Mouse (Mus musculus): ENCODE data around the gene Taf9b. TPM values are rescaled to one million over a fixed set of nuclear protein-coding genes. Genes with fewer than 3 reads are reported as not detected.
"Not testable (repeated sequence)": the region's sequence is repeated elsewhere in the genome, so short reads cannot be mapped to it uniquely, and the experiment has no call there.

The Taf9b gene
- 10 to 100 TPM; 21.9 to 22.3 TPM for total RNA-seq (2021)

GRCm38 (mm10) chrX:106221058-106221457, at the start of gene Taf9b:
Gene Taf9b, minus strand, starts transcription at chrX:106221158.
- intact Hi-C loops (cut with DNase I) = loop anchor here (10.0 kb wide), 1 partner anchor 164 kb away; no protein-coding TSS in a partner anchor

DNA sequence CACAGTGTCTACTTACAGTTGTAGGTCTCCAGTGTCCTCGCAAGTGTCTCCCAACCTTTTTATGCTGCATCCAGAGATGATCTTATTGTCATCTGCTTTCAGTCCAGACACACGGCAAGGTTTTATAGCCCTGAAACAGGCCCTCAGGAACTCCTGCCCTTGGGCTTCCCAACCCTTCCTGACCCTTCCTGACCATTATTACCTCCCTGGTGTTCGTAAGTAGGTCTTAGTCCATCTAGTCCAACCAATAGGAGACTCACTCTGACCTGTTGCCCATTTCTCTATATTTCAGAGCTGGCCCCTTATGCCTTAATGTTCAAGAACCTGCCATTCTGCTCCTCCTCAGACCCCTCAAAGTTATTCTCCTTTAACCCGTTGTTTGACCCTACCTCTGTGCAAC, 34.3 kb upstream of the Taf9b start, which contains the start of gene Fnd3c2:
TSS of gene Fnd3c2 (minus strand) at position 101 of the 400 bp plus-strand sequence.
- DNase-seq (ENCODE audit: low spot score in 2 of 2) = no peak
- intact Hi-C loops (cut with DNase I) = no loop called here

More at GRCm38 (mm10) chrX:106221058-106221457, at the start of gene Taf9b:
- no peak for DNase-seq (ENCODE audit: low spot score in 2 of 2)

DNA sequence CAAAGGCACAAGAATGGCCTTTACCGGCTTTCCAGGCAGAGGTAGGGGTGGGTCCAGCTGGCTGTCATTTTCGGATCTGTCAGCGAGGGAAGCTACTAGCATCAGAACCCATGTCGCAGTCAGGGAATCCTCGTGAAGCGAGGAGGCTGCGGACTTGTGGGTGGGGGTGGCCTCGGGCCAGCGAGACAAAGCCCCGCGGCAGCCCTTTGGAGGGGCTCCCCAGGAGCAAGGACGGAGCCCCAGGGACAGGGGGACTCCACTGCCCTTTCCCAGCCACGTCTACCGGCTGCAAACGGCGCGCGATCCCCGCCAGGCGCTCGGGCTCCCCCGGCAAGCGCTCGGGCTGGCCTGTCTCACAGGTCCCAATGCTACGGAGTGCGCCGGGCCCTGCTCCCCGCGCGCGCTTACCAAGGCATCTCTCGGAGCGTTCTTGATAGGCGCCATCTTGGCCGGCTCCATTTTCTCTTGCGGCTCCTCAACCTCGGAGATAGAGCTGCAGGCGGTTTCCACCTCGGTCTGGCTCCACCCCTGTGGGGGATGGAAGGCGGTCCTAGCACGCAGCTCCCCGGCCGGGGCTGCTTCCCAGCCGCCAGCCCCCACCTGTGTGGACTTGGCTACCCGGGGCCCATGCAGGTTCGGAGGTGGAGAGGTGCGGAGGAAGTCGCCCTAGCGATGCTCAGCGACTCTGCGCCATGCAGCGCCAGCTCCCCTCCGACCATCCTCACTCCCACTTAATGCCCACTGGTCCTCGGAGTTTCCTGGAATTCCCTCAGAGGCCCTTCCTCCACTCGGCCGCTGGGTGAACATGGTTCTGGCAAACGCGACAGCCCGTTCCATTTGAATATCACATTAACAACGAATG, 1.6 kb downstream of the Taf9b start:
- peak; percentile 71 to 73 for DNase-seq (ENCODE audit: low spot score in 2 of 2)
- intact Hi-C loops (cut with DNase I) = loop anchor here (10.0 kb wide), 1 partner anchor 165 kb away; no protein-coding TSS in a partner anchor

- intact Hi-C loops (cut with DNase I) = no loop called here
- DNase-seq (ENCODE audit: low spot score in 2 of 2) = no peak
Observed at GRCm38 (mm10) chrX:106209100-106209499, 11.9 kb downstream of the Taf9b start.

DNA sequence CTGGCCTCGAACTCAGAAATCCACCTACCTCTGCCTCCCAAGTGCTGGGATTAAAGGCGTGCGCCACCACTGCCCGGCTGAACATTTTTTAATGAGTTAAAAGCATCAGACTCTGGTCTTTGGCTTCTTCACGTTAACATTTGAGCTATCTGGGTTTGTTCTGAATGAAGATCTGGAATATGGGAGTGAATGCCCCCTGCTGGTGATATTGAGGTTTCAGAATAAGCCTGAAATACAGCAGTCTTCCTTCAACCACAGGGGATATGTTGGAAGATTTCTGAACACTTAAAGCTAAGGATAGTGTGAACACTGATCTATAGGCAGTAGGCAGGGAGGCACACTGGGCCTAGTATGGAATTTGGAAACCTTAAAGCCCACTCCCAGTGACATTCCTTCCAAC, 22.1 kb downstream of the Taf9b start:
- intact Hi-C loops (cut with DNase I) = no loop called here

GRCm38 (mm10) chrX:106197308-106197707, 23.6 kb downstream of the Taf9b start:
- intact Hi-C loops (cut with DNase I) = no loop called here

More for the DNA sequence above, 22.1 kb downstream of the Taf9b start:
- DNase-seq (ENCODE audit: low spot score in 2 of 2) = no peak

DNA sequence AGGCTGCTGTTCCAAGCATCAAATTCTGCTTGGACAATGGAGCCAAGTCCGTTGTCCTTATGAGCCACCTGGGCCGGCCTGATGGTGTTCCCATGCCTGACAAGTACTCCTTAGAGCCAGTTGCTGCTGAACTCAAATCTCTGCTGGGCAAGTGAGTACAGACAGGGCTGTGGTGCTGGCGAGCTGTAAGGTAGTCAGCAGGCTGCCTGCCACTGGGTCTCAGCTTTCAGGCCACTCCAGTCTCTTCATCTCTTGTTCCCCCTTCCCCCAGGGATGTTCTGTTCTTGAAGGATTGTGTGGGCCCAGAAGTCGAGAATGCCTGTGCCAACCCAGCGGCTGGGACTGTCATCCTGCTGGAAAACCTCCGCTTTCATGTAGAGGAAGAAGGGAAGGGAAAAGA, 26.6 kb downstream of the Taf9b start:
- intact Hi-C loops (cut with DNase I); DNase-seq (ENCODE audit: low spot score in 2 of 2): not testable (repeated sequence)

More at GRCm38 (mm10) chrX:106197308-106197707, 23.6 kb downstream of the Taf9b start:
- no peak for DNase-seq (ENCODE audit: low spot score in 2 of 2)

- intact Hi-C loops (cut with DNase I) = no loop called here
- DNase-seq (ENCODE audit: low spot score in 2 of 2) = no peak
Observed at GRCm38 (mm10) chrX:106190091-106190490, 30.9 kb downstream of the Taf9b start.

- intact Hi-C loops (cut with DNase I) = no loop called here
- no peak for DNase-seq (ENCODE audit: low spot score in 2 of 2)
Observed at GRCm38 (mm10) chrX:106189356-106189755, 31.6 kb downstream of the Taf9b start.

- peak; percentile 13 to 15 for DNase-seq (ENCODE audit: low spot score in 2 of 2)
- intact Hi-C loops (cut with DNase I) = no loop called here
Observed at GRCm38 (mm10) chrX:106187737-106188136, 33.2 kb downstream of the Taf9b start.

GRCm38 (mm10) chrX:106186713-106187649, 34.0 kb downstream of the Taf9b start, which contains the start of gene Pgk1:
Gene Pgk1, plus strand, starts transcription at chrX:106187100.
- DNase-seq (ENCODE audit: low spot score in 2 of 2) = peak; percentile 85 to 86
- intact Hi-C loops (cut with DNase I) = no loop called here

GRCm38 (mm10) chrX:106185706-106186105, 35.3 kb downstream of the Taf9b start:
- DNase-seq (ENCODE audit: low spot score in 2 of 2) = no peak
- intact Hi-C loops (cut with DNase I) = no loop called here

DNA sequence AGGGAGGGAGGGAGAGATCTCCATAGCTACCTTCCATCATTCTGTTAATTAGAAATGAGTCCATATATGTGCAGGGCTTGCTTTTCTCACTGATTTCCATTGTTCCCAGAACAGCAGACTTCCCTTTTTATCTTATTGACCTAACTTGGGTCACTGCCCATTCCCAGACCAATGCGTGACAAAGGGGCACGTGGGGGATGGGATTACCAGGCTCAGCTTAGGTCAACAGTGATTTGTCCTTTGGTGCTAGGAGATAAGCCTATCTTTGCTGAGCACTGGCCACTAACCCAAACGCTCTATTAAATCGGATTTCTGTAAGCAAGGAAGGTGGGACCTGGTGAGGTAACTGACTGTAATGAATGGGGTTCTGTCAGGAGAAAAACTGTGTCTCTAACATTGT, 36.7 kb downstream of the Taf9b start:
- intact Hi-C loops (cut with DNase I) = no loop called here

DNA sequence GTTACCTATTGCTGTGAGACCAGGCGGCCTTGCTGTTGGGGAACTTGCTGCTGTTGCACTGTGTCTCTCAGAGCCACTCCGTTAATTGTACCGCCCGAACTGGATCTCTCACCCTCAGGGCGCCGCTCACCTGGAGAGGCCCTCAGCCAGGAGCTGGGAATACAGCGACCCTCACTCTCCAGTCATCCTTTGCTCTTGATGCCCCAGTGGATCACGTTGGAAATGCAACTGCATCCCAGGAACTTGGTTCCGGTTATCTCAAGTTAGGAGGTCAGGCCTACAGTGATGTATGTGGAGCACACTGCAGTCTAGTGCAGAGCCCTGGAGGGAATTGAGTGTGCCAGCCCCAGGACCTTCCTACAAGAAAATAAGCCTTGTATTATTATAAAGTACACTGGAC, 44.6 kb downstream of the Taf9b start:
- intact Hi-C loops (cut with DNase I) = no loop called here

More for the DNA sequence above, 36.7 kb downstream of the Taf9b start:
- DNase-seq (ENCODE audit: low spot score in 2 of 2) = no peak

DNA sequence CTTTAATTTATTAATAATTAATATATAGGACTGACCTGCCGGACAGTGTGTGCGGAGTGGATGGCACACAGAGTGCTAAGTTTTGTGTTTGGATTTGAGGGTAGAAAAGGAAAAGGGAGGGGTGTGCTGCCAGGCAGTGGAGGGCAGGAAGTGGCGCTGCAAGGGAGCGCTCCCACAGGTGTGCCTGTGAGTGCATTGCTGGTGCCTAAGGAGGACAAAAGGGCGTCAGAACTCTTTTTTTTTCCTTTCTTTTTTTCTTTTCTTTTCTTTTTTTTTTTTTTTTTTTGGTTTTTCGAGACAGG, 49.2 kb downstream of the Taf9b start:
- DNase-seq (ENCODE audit: low spot score in 2 of 2) = no peak
- intact Hi-C loops (cut with DNase I) = loop anchor here (1.0 kb wide), 1 partner anchor 145 kb away; the partner anchor contains the start of gene Atp7a

More for the DNA sequence above, 44.6 kb downstream of the Taf9b start:
- no peak for DNase-seq (ENCODE audit: low spot score in 2 of 2)

DNA sequence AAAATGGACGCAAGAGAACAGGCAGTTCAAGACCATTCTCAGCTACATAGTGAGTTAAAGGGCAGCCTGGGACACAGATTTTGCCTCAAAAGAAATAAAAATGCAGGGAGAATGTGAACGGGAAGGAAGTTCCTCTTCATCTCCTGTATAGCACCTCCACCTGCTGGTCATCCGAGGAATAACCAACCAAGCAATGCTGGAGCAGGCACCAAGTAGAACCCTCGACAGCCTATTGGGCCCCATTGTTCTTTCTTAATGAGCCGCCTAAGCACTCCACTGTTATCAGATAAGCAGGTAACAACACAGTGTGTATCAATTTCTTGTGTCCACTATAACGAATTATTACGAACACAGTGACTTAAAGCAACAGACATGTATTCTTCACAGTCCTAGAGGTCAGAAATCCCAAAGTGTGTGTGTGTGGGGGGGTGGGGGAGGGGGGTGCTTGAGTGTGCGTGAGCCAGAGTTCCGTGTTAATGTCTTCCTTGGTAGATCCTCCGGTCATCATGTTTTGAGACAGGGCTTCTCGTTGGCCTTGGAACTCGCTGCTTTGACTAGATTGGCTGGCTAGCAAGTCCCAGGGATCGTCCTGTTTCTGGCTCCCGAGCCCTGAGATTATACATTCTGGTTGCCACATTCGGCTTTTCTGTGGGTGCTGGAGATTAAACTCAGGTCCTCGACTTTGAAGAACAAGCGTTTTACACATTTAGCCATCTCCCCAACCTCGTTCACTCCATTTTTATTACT, 49.7 kb downstream of the Taf9b start:
- intact Hi-C loops (cut with DNase I) = loop anchor here (1.0 kb wide), 1 partner anchor 144 kb away; the partner anchor contains the start of gene Atp7a
- DNase-seq (ENCODE audit: low spot score in 2 of 2) = peak; percentile 15 to 64

DNA sequence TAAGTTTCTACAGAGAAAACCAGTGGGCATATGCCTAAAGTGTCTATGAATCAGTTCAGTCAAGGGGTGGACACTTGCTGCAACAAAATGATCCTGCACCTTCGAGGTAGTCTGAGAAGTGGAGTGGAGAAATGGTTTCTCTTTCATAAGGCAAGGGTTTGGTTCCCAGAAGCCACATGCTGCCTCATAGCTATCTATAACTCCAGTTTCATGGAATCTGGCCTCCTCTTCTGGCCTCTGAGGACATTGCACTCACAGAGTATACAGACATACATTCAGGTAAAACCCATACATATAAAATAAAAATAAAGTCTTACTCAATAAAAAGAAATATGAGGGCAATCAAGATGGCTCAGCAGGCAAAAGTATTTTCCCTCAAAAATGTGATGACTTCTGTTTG, 55.9 kb downstream of the Taf9b start:
- intact Hi-C loops (cut with DNase I) = no loop called here
- DNase-seq (ENCODE audit: low spot score in 2 of 2) = no peak

DNA sequence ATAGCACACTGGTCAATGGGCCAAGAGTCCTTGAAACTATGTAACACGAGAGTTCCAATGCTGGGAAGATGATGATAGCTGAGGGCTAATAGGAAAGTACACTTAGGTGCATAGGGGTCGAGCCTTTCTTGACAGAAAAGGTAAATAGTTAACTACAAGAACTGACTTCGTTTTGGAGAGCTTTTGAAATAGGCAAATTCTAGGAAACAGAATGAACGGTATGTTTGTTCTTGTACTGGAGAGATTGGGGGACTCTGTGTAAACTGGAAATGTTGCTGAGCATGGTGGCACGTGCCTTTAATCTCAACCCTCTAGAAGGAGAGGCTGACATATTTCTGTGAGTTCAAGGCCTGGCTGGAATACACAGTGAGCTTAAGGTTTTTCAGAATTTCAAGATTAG, 56.4 kb downstream of the Taf9b start:
- no peak for DNase-seq (ENCODE audit: low spot score in 2 of 2)
- intact Hi-C loops (cut with DNase I) = no loop called here

GRCm38 (mm10) chrX:106163995-106164394, 57.0 kb downstream of the Taf9b start:
- DNase-seq (ENCODE audit: low spot score in 2 of 2) = no peak
- intact Hi-C loops (cut with DNase I) = no loop called here
